Mouse (Mus musculus): ENCODE data around the gene Slc31a1. TPM values are rescaled to one million over a fixed set of nuclear protein-coding genes. Genes with fewer than 3 reads are reported as not detected.
A peak's percentile ranks its signal among the peaks of the same experiment; 100 is the strongest.

Slc31a1 gene
- polyA plus RNA-seq, 1 experiment from 2014 or later: 133 TPM

GRCm38 (mm10) chr4:62345827-62346226 is 14.7 kb upstream of the Slc31a1 start:
- Histone ChIP-seq H3K27me3 (replicated peaks; ENCODE audit: control insufficient read depth, insufficient read depth, low read length) (no peaks in the 10 kb centered on the region), H3K9me3 (ENCODE audit: control insufficient read depth) (no peaks in the 10 kb centered on the region), H3K4me2 (replicated peaks; ENCODE audit: low read depth) (no peak overlapping the region), H3K27ac (ENCODE audit: low read depth, low read length) (no peak overlapping the region), H3K4me3 (ENCODE audit: low read depth, low read length) (no peak overlapping the region), H3K36me3 (ENCODE audit: control insufficient read depth, insufficient read depth) (peaks cover 39% of the 10 kb centered on the region), H3K9ac (ENCODE audit: low read depth, low read length) (no peak overlapping the region), H3K4me1 (replicated peaks; ENCODE audit: control insufficient read depth, insufficient read depth, low read length) (peaks cover 2% of the 10 kb centered on the region; the same call in 1 of the 2 replicates)
- 78% methylated on average over 4 of the region's 4 CpGs for WGBS
- ATAC-seq: no peak
- no peak for TF ChIP-seq CTCF (IDR thresholded peaks at IDR 0.05; ENCODE audit: low read depth)

GRCm38 (mm10) chr4:62347605-62348328 is 12.8 kb upstream of the Slc31a1 start:
- H3K36me3 ChIP-seq (ENCODE audit: control insufficient read depth, insufficient read depth): peaks cover 27% of the 10 kb centered on the region
- no peak overlapping the region for H3K9ac ChIP-seq (ENCODE audit: low read depth, low read length)
- no peak overlapping the region for H3K4me3 ChIP-seq (ENCODE audit: low read depth, low read length)
- H3K9me3 ChIP-seq (ENCODE audit: control insufficient read depth): no peaks in the 10 kb centered on the region
- peak overlapping the region; percentile 54; the same call in 1 of the 2 replicates for H3K27ac ChIP-seq (ENCODE audit: low read depth, low read length)
- TF ChIP-seq CTCF (IDR thresholded peaks at IDR 0.05; ENCODE audit: low read depth): no peak
- H3K27me3 ChIP-seq (replicated peaks; ENCODE audit: control insufficient read depth, insufficient read depth, low read length): no peaks in the 10 kb centered on the region
- H3K4me2 ChIP-seq (replicated peaks; ENCODE audit: low read depth): 0 out of 2 replicates have a peak overlapping the region, but pooled peaks have one; percentile 17
- ATAC-seq: 0 out of 2 replicates have a peak, but pooled peaks have one; percentile 16
- H3K4me1 ChIP-seq (replicated peaks; ENCODE audit: control insufficient read depth, insufficient read depth, low read length): peaks cover 2% of the 10 kb centered on the region; the same call in 1 of the 2 replicates
- 47% methylated on average over 9 of the region's 9 CpGs for WGBS

- Histone ChIP-seq H3K9me3 (ENCODE audit: control insufficient read depth) (no peaks in the 10 kb centered on the region), H3K27ac (ENCODE audit: low read depth, low read length) (peak overlapping the region; percentile 54; the same call in 1 of the 2 replicates), H3K4me3 (ENCODE audit: low read depth, low read length) (no peak overlapping the region), H3K36me3 (ENCODE audit: control insufficient read depth, insufficient read depth) (peaks cover 24% of the 10 kb centered on the region), H3K9ac (ENCODE audit: low read depth, low read length) (no peak overlapping the region), H3K4me2 (replicated peaks; ENCODE audit: low read depth) (no peak overlapping the region), H3K4me1 (replicated peaks; ENCODE audit: control insufficient read depth, insufficient read depth, low read length) (peaks cover 2% of the 10 kb centered on the region; the same call in 1 of the 2 replicates), H3K27me3 (replicated peaks; ENCODE audit: control insufficient read depth, insufficient read depth, low read length) (no peaks in the 10 kb centered on the region)
- ATAC-seq: no peak
- TF ChIP-seq CTCF (IDR thresholded peaks at IDR 0.05; ENCODE audit: low read depth): no peak
- 36% methylated on average over 2 of the region's 2 CpGs for WGBS
These were observed 12.2 kb upstream of the Slc31a1 start for GRCm38 (mm10) chr4:62348329-62348705.

DNA sequence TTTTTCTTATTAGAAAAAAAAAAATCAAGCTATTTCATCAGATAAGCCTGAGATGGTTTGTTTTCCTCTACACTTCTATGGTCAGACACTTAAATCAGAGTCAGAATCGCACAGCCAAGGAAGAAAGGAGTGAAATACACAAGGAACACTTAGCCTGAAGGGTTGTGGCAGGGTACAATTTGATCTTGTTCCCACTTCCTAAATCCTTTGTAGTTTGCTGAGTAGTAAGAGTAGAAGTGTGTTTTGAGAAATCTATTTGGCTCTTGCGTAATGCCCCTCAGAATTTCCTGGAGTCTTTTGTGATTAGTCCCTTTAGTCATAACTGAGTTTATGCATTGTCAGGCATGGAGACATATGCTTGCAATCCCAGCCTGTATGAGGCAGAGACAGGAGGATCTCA is 11.2 kb upstream of the Slc31a1 start:
- H3K9me3 ChIP-seq (ENCODE audit: control insufficient read depth): no peaks in the 10 kb centered on the region
- H3K36me3 ChIP-seq (ENCODE audit: control insufficient read depth, insufficient read depth): peaks cover 17% of the 10 kb centered on the region
- no peak for ATAC-seq
- H3K27ac ChIP-seq (ENCODE audit: low read depth, low read length): no peak overlapping the region
- no peaks in the 10 kb centered on the region for H3K27me3 ChIP-seq (replicated peaks; ENCODE audit: control insufficient read depth, insufficient read depth, low read length)
- H3K4me3 ChIP-seq (ENCODE audit: low read depth, low read length): no peak overlapping the region
- no peak for TF ChIP-seq CTCF (IDR thresholded peaks at IDR 0.05; ENCODE audit: low read depth)
- H3K4me1 ChIP-seq (replicated peaks; ENCODE audit: control insufficient read depth, insufficient read depth, low read length): peaks cover 2% of the 10 kb centered on the region; the same call in 1 of the 2 replicates
- no peak overlapping the region for H3K4me2 ChIP-seq (replicated peaks; ENCODE audit: low read depth)
- no peak overlapping the region for H3K9ac ChIP-seq (ENCODE audit: low read depth, low read length)
- WGBS: 86% methylated on average over 2 of the region's 2 CpGs

GRCm38 (mm10) chr4:62357631-62358148 is 2.8 kb upstream of the Slc31a1 start:
- WGBS: 78% methylated on average over 1 of the region's 1 CpGs
- ATAC-seq: no peak
- Histone ChIP-seq H3K36me3 (ENCODE audit: control insufficient read depth, insufficient read depth) (peaks cover 9% of the 10 kb centered on the region; the same call in 1 of the 2 replicates), H3K9me3 (ENCODE audit: control insufficient read depth) (no peaks in the 10 kb centered on the region), H3K4me3 (ENCODE audit: low read depth, low read length) (no peak overlapping the region), H3K27ac (ENCODE audit: low read depth, low read length) (no peak overlapping the region), H3K4me2 (replicated peaks; ENCODE audit: low read depth) (no peak overlapping the region), H3K4me1 (replicated peaks; ENCODE audit: control insufficient read depth, insufficient read depth, low read length) (peaks cover 4% of the 10 kb centered on the region; the same call in 1 of the 2 replicates), H3K9ac (ENCODE audit: low read depth, low read length) (no peak overlapping the region), H3K27me3 (replicated peaks; ENCODE audit: control insufficient read depth, insufficient read depth, low read length) (no peaks in the 10 kb centered on the region)
- TF ChIP-seq CTCF (IDR thresholded peaks at IDR 0.05; ENCODE audit: low read depth): no peak

DNA sequence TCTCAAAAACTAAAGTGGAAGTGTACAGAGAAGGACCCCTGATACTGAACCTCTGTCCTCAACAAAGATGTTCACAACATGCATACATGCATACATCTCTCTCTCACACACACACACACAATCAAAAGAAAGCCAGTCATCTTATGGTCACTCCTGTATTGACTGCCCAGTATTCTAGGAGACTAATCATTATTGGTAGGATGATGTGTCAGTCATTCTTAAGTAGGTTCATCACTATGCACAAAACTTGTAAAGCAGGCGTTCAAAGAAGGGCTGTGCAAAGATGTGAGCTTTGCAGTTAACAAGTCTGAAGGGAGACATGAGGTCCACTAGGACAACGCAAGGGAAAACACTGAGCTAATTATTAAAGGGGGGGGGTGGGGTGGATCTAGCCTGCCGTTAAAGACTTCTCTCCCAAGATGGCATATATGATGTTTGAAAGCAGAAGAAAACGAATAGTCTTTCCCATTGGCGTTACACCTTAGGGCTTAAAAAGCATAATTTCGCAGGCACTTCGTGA is 1.2 kb upstream of the Slc31a1 start:
- TF ChIP-seq CTCF (IDR thresholded peaks at IDR 0.05; ENCODE audit: low read depth): no peak
- Histone ChIP-seq H3K9me3 (ENCODE audit: control insufficient read depth) (no peaks in the 10 kb centered on the region), H3K36me3 (ENCODE audit: control insufficient read depth, insufficient read depth) (peaks cover 9% of the 10 kb centered on the region; the same call in 1 of the 2 replicates), H3K4me1 (replicated peaks; ENCODE audit: control insufficient read depth, insufficient read depth, low read length) (peaks cover 6% of the 10 kb centered on the region; the same call in 1 of the 2 replicates), H3K4me2 (replicated peaks; ENCODE audit: low read depth) (peak overlapping the region; percentile 75), H3K27me3 (replicated peaks; ENCODE audit: control insufficient read depth, insufficient read depth, low read length) (no peaks in the 10 kb centered on the region), H3K9ac (ENCODE audit: low read depth, low read length) (peak overlapping the region; percentile 68), H3K27ac (ENCODE audit: low read depth, low read length) (peak overlapping the region; percentile 85; the same call in 1 of the 2 replicates), H3K4me3 (ENCODE audit: low read depth, low read length) (peak overlapping the region; percentile 83)
- whole genome bisulfite sequencing: 38% methylated on average over 7 of the region's 7 CpGs
- no peak for ATAC-seq
